Mouse (Mus musculus): ENCODE results near the gene Afg1l. TPM values are rescaled to one million over a fixed set of nuclear protein-coding genes. Genes with fewer than 3 reads are reported as not detected.

Afg1l gene
- polyA plus RNA-seq, 1 experiment from 2014 or later, result 4.0 TPM

DNA sequence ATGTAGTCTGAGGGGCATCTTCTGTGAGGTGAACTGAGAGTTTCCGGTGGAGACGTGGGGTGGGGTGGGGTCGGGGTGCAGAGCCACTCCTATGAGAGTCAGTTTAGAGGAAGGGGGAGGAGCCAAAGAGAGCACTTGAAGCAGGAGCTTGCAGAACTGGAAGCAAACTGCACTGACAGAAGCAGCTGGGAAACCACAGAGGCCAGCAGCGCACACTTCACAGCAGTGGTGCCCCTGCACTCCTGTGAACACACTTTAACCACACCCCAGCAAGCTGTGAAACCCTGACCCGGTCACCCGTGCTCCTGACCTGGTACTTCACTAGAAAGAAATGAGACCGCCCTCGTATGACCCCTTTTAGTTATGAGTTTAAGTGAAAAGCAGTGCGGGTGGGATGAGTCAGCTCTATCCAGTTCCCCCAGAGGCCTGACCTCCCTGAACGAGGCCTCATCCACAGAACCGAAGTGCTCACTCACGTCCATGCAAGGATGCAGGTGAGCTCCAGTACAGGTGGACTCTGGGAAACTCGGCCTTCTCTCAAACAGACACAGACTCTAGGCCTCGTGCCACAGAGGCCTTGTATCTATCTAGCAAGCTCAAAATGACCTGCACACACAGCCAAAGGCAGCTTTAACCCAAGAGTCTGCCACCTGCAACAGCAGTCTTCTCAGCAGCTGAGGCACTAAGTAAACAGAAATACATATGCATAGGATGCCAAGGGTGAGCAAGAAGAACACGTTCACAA is 208.9 kb downstream of the Afg1l start:
- Histone ChIP-seq H3K27ac (no peak overlapping the region), H3K4me1 (peaks cover 21% of the 10 kb centered on the region), H3K4me3 (no peak overlapping the region), H3K27me3 (peaks cover 17% of the 10 kb centered on the region), H3K4me2 (no peak overlapping the region), H3K36me3 (ENCODE audit: poor library complexity, severe bottlenecking) (peaks cover 20% of the 10 kb centered on the region), H3K9me3 (replicated peaks) (no peaks in the 10 kb centered on the region), H3K9ac (no peak overlapping the region)
- 74% methylated on average over 15 of the region's 15 CpGs for WGBS
- no peak for ATAC-seq

DNA sequence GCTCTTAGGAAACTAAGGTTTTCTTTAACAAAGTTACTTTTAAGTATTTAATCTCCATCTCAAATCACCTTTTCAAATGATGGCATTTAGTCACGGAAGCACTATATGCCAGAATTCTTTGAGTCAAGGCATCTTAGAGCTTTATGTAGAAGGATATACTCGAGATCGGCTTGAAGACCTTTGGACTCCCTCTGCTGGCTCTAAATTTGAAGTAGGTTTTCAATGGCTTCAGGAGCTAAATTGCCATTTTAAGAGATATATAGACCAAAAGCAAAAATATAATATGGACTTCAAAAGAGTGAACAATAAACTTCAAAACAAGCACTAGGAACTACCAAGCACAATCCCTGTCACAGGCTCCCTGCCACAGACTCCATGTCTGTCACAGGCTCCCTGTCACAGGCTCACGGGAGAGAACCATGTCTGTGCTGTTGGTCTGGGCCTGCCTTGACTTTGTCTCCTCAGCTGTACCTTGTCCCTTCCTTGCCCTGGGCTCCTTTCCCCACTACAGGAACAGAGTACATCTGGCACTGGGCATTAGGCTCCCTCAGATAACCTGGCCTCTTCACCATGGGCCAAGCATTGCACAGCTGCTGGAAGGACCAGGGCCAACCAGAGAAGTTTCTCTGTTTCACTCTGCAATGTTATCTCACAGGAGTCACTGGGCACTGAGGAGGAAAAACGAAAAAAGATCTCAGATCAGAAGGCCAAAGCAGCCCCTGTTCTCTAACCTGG is 210.4 kb downstream of the Afg1l start:
- Histone ChIP-seq H3K9ac (no peak overlapping the region), H3K4me3 (no peak overlapping the region), H3K4me1 (peaks cover 8% of the 10 kb centered on the region), H3K9me3 (replicated peaks) (no peaks in the 10 kb centered on the region), H3K36me3 (ENCODE audit: poor library complexity, severe bottlenecking) (peaks cover 20% of the 10 kb centered on the region), H3K27ac (no peak overlapping the region), H3K27me3 (0 out of 2 replicates have a peak, but pooled peaks cover 3% of the 10 kb centered on the region), H3K4me2 (no peak overlapping the region)
- WGBS, result 82% methylated on average over 5 of the region's 5 CpGs
- ATAC-seq, result no peak

DNA sequence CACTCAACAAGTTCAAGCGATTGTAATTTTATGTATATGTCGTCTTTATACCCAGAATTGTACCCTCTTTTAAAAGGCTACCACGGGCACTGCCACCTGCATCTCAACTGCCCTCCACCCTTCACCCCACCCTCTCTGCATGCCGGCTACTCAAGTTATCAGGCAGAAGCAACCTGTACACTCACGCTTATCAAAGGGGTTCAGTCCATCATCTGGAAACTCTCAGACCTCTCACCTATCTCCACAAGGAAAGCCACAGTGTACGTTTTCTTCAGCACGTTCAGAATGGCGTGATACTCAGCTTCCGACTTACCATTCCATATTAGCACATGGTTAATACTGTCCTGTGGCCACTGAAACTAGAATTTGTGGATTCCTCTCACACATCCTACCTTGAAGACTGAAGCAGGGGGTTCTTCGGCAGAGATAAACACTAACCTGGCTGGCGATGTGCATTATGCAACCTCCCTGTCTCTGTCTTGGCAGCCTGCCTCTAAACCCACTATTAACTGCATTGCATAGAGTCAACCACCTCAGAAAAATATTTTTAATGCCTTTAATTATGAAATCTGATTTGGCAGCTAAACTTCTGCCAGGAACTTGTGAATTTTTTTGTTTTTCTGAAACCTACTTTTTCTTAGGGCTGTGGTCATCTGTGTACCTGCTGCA is 213.2 kb downstream of the Afg1l start:
- Histone ChIP-seq H3K9ac (no peak overlapping the region), H3K4me1 (no peaks in the 10 kb centered on the region)
- 96% methylated on average over 11 of the region's 11 CpGs for WGBS

DNA sequence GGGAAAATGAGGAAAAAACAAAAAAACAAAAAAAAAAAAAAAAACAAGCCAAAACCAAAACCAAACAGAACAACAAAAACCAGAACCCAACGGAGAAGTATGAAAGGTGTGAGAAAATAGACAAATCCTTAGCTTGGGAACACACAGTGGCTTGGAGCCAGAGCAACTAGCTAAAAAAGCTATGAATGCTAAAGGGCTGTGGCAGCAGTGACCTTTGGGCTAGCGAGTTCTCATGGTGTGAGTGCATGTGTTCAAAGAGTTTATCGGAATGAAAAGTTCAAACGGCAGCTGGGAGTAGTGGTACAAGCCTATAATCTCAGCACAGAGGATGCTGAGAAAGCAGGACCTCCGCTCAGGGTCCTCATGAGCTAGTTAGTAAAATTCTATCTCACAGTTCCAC is 214.2 kb downstream of the Afg1l start:
- H3K9me3 ChIP-seq (replicated peaks), result no peaks in the 10 kb centered on the region
- no peaks in the 10 kb centered on the region for H3K27me3 ChIP-seq
- no peak overlapping the region for H3K27ac ChIP-seq
- H3K4me1 ChIP-seq, result no peaks in the 10 kb centered on the region
- ATAC-seq, result no peak
- H3K9ac ChIP-seq, result no peak overlapping the region
- H3K36me3 ChIP-seq (ENCODE audit: poor library complexity, severe bottlenecking), result peaks cover 16% of the 10 kb centered on the region
- no peak overlapping the region for H3K4me3 ChIP-seq
- 75% methylated on average over 5 of the region's 5 CpGs for WGBS
- H3K4me2 ChIP-seq, result no peak overlapping the region

More for the DNA sequence above, 213.2 kb downstream of the Afg1l start:
- ATAC-seq, result no peak
- H3K9me3 ChIP-seq (replicated peaks), result no peaks in the 10 kb centered on the region
- H3K4me3 ChIP-seq, result no peak overlapping the region
- no peaks in the 10 kb centered on the region for H3K27me3 ChIP-seq
- peaks cover 20% of the 10 kb centered on the region for H3K36me3 ChIP-seq (ENCODE audit: poor library complexity, severe bottlenecking)
- H3K4me2 ChIP-seq, result no peak overlapping the region
- no peak overlapping the region for H3K27ac ChIP-seq

DNA sequence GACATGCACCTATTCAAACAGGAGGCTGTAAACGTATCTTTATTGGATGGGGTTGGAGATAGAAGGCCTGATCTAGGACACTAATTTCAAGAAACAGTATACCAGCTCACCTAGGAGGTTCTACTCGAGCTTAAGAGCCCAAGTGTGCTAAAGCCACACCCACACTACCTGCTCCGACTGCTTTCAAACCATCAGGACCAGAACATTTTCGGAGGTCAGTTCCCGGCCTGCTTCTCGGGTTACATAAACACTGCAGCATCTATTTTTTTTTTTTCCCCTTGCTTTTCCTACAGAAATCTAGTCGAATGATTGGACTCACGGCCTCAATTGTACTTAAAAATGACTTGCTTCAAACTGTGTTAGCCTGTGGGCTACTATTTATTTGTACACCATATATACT is 214.7 kb downstream of the Afg1l start:
- 88% methylated on average over 8 of the region's 8 CpGs for WGBS
- no peak for ATAC-seq
- H3K4me1 ChIP-seq, result no peaks in the 10 kb centered on the region
- H3K9me3 ChIP-seq (replicated peaks), result no peaks in the 10 kb centered on the region
- H3K36me3 ChIP-seq (ENCODE audit: poor library complexity, severe bottlenecking), result peaks cover 16% of the 10 kb centered on the region
- H3K9ac ChIP-seq, result no peak overlapping the region
- no peak overlapping the region for H3K4me2 ChIP-seq
- H3K27ac ChIP-seq, result no peak overlapping the region
- no peak overlapping the region for H3K4me3 ChIP-seq
- H3K27me3 ChIP-seq, result no peaks in the 10 kb centered on the region

Other genes with a start within 250 kb of the Afg1l start
- 3.4 and 3.8 TPM in 2 replicates for gene Foxo3, start 201.8 kb downstream of the Afg1l start, polyA plus RNA-seq (2015; fragmentation: Nextera tagmentation; extraction: Ambion mirVana)
- gene Snx3, start 23.5 kb upstream of the Afg1l start, polyA plus RNA-seq (2015; fragmentation: Nextera tagmentation; extraction: Ambion mirVana), result 266 and 272 TPM in 2 replicates
- 71.0 and 77.0 TPM in 2 replicates for gene Nr2e1, start 105.1 kb upstream of the Afg1l start, polyA plus RNA-seq (2015; fragmentation: Nextera tagmentation; extraction: Ambion mirVana)
- 57.1 and 63.2 TPM in 2 replicates for gene Ostm1, start 105.3 kb upstream of the Afg1l start, polyA plus RNA-seq (2015; fragmentation: Nextera tagmentation; extraction: Ambion mirVana)

Measured in forebrain, embryonic 13.5 days (tissue).